In genomic region chr15:101121411-101122289, GRCm38 (mm10) we compare ENCODE assay signal across 25 mouse cellular contexts. TPM values are rescaled to one million over a fixed set of nuclear protein-coding genes. Genes with fewer than 3 reads are reported as not detected.
A peak's percentile ranks its signal among the peaks of the same experiment; 100 is the strongest.
DNase-seq lines count a peak whose midpoint lies in the region; ATAC-seq and TF ChIP-seq lines count a peak whose summit lies in the region.
"Had no signal": no experiment of that assay in that cellular context is flagged by ENCODE, and none has a peak within 500 bp of the region (broad histone marks: within the 10 kb centered on the region; RNA-seq: fewer than 3 reads in every experiment).

No protein-coding gene starts in this region.

- TF ChIP-seq CTCF in gastrocnemius, adult 2 months (IDR thresholded peaks at IDR 0.05), result no peak
- no peak for TF ChIP-seq CTCF in hindbrain, postnatal 0 days (IDR thresholded peaks at IDR 0.05; ENCODE audit: low read depth)
- no peak for TF ChIP-seq CTCF in CH12.LX (conservative IDR thresholded peaks at IDR 0.05 in 1 of 2, IDR thresholded peaks at IDR 0.05 in 1 of 2; ENCODE audit: low read depth in 2 of 2, low read length in 2 of 2)

- no peaks in the 10 kb centered on the region for H3K36me3 ChIP-seq in hindbrain, embryonic 10.5 days
- H3K36me3 ChIP-seq in hindbrain, postnatal 0 days (ENCODE audit: insufficient read depth, low read length), result no peaks in the 10 kb centered on the region
- no peaks in the 10 kb centered on the region for H3K36me3 ChIP-seq in CH12.LX (replicated peaks in 1 of 2; ENCODE audit: control insufficient read depth in 1 of 2, insufficient read depth in 1 of 2, low read length in 1 of 2)
- no peaks in the 10 kb centered on the region for H3K36me3 ChIP-seq in forebrain, embryonic 16.5 days (ENCODE audit: control insufficient read depth, insufficient read depth)
- H3K36me3 ChIP-seq: embryonic facial prominence, embryonic 10.5 days; embryonic facial prominence, embryonic 12.5 days; forebrain, embryonic 15.5 days had no signal

- H3K79me2 ChIP-seq in CH12.LX (replicated peaks; ENCODE audit: control insufficient read depth, extremely low read depth, insufficient read depth, poor library complexity, severe bottlenecking), result no peaks in the 10 kb centered on the region

- no peak for TF ChIP-seq RAD21 in CH12.LX (IDR thresholded peaks at IDR 0.05; ENCODE audit: low read depth, low read length)

- H3K27me3 ChIP-seq in hindbrain, embryonic 10.5 days (ENCODE audit: insufficient read depth, poor library complexity, severe bottlenecking), result peaks cover 14% of the 10 kb centered on the region
- no peaks in the 10 kb centered on the region for H3K27me3 ChIP-seq in hindbrain, postnatal 0 days (ENCODE audit: insufficient read depth, low read length)
- peaks cover 51% of the 10 kb centered on the region for H3K27me3 ChIP-seq in CH12.LX (replicated peaks)
- H3K27me3 ChIP-seq in forebrain, embryonic 16.5 days (replicated peaks; ENCODE audit: control insufficient read depth, insufficient read depth, low read length), result peaks cover 3% of the 10 kb centered on the region; the same call in 1 of the 2 replicates
- H3K27me3 ChIP-seq: forebrain, embryonic 13.5 days; forebrain, embryonic 15.5 days had no signal

- no peak for TF ChIP-seq EP300 in CH12.LX (IDR thresholded peaks at IDR 0.05; ENCODE audit: low read length)

- H3K4me1 ChIP-seq in hindbrain, embryonic 10.5 days (replicated peaks), result peaks cover 25% of the 10 kb centered on the region
- no peaks in the 10 kb centered on the region for H3K4me1 ChIP-seq in hindbrain, postnatal 0 days (ENCODE audit: insufficient read depth, low read length)
- peaks cover 2 to 16% of the 10 kb centered on the region in 2 experiments; a peak in 3 of 4 replicates for H3K4me1 ChIP-seq in CH12.LX (ENCODE audit: control insufficient read depth in 1 of 2, insufficient read depth in 2 of 2)
- H3K4me1 ChIP-seq in forebrain, embryonic 16.5 days (replicated peaks; ENCODE audit: control insufficient read depth, insufficient read depth, low read length), result no peaks in the 10 kb centered on the region
- H3K4me1 ChIP-seq: embryonic facial prominence, embryonic 12.5 days; forebrain, embryonic 13.5 days; forebrain, embryonic 15.5 days had no signal

- intact Hi-C loops in gastrocnemius, adult 2 months (cut with DNase I), result no loop called here

- no peak overlapping the region for H3K4me3 ChIP-seq in gastrocnemius, adult 2 months
- no peak overlapping the region for H3K4me3 ChIP-seq in hindbrain, embryonic 10.5 days
- H3K4me3 ChIP-seq in hindbrain, postnatal 0 days (ENCODE audit: low read length), result no peak overlapping the region
- H3K4me3 ChIP-seq in CH12.LX (replicated peaks in 1 of 3; ENCODE audit: low read depth in 2 of 3, low read length in 2 of 3, poor library complexity in 1 of 3), result no peak overlapping the region
- H3K4me3 ChIP-seq in forebrain, embryonic 16.5 days (replicated peaks; ENCODE audit: low read length), result no peak overlapping the region
- H3K4me3 ChIP-seq: embryonic facial prominence, embryonic 10.5 days; embryonic facial prominence, embryonic 12.5 days; forebrain, embryonic 13.5 days; forebrain, embryonic 15.5 days had no signal

- H3K27ac ChIP-seq in gastrocnemius, adult 2 months, result peak overlapping the region; percentile 89
- 0 out of 2 replicates have a peak overlapping the region, but pooled peaks have one; percentile 23 for H3K27ac ChIP-seq in hindbrain, embryonic 10.5 days
- no peak overlapping the region for H3K27ac ChIP-seq in hindbrain, postnatal 0 days
- H3K27ac ChIP-seq in CH12.LX (ENCODE audit: insufficient read depth, low read depth), result no peak overlapping the region
- no peak overlapping the region for H3K27ac ChIP-seq in forebrain, embryonic 16.5 days (ENCODE audit: low read length)
- H3K27ac ChIP-seq: embryonic facial prominence, embryonic 10.5 days; embryonic facial prominence, embryonic 12.5 days; forebrain, embryonic 13.5 days; forebrain, embryonic 15.5 days had no signal

- no peak for DNase-seq in gastrocnemius, adult 2 months
- DNase-seq in gastrocnemius, postnatal 10 days, result no peak
- no peak for DNase-seq in hindbrain, embryonic 10.5 days (ENCODE audit: low spot score)
- no peak for DNase-seq in hindbrain, postnatal 0 days (ENCODE audit: low spot score)
- DNase-seq in CH12.LX (ENCODE audit: extremely low read depth), result no peak
- DNase-seq: adrenal gland, postnatal 10 days; adrenal gland, postnatal 25 days; B cell, adult 2 months; cerebellum, adult 11-12 months; cerebellum, adult 2 months; cerebellum, adult 9-10 months; cerebellum, postnatal 10 days; cerebellum, postnatal 25 days had no signal

- H3K9me3 ChIP-seq in hindbrain, embryonic 10.5 days, result 0 out of 2 replicates have a peak, but pooled peaks cover 2% of the 10 kb centered on the region
- no peaks in the 10 kb centered on the region for H3K9me3 ChIP-seq in hindbrain, postnatal 0 days (ENCODE audit: low read length)
- H3K9me3 ChIP-seq in CH12.LX (replicated peaks; ENCODE audit: low read length), result peaks cover 12% of the 10 kb centered on the region
- no peaks in the 10 kb centered on the region for H3K9me3 ChIP-seq in forebrain, embryonic 16.5 days (ENCODE audit: control insufficient read depth, low read length)
- H3K9me3 ChIP-seq: embryonic facial prominence, embryonic 10.5 days; embryonic facial prominence, embryonic 12.5 days; forebrain, embryonic 13.5 days; forebrain, embryonic 15.5 days had no signal

- 74% methylated on average over 9 of the region's 9 CpGs for WGBS in hindbrain, embryonic 10.5 days
- 73% methylated on average over 9 of the region's 9 CpGs for WGBS in hindbrain, postnatal 0 days
- WGBS in forebrain, embryonic 16.5 days, result 73% methylated on average over 9 of the region's 9 CpGs

- no peak for TF ChIP-seq POLR2A in CH12.LX (IDR thresholded peaks at IDR 0.05; ENCODE audit: low read depth, low read length)

- no peak overlapping the region for H3K9ac ChIP-seq in hindbrain, postnatal 0 days (replicated peaks; ENCODE audit: low read length)
- H3K9ac ChIP-seq in CH12.LX (ENCODE audit: insufficient read depth, low read depth), result no peak overlapping the region
- no peak overlapping the region for H3K9ac ChIP-seq in forebrain, embryonic 16.5 days (replicated peaks; ENCODE audit: low read depth, low read length)
- H3K9ac ChIP-seq: embryonic facial prominence, embryonic 12.5 days; forebrain, embryonic 13.5 days; forebrain, embryonic 15.5 days had no signal

- dilution Hi-C loops in CH12.LX (cut with MboI; ENCODE audit: extremely low pct_ligation_motif_present, extremely low pct_unique_long_range_greater_than_20kb, low sequenced_read_pairs), result no loop called here

- H3K4me2 ChIP-seq in hindbrain, postnatal 0 days (ENCODE audit: low read depth, low read length), result no peak overlapping the region
- H3K4me2 ChIP-seq in CH12.LX (ENCODE audit: insufficient read depth, low read depth, poor library complexity, severe bottlenecking), result no peak overlapping the region
- no peak overlapping the region for H3K4me2 ChIP-seq in forebrain, embryonic 16.5 days (ENCODE audit: low read length)
- H3K4me2 ChIP-seq: embryonic facial prominence, embryonic 12.5 days; forebrain, embryonic 13.5 days; forebrain, embryonic 15.5 days had no signal

- in situ Hi-C loops in CH12.LX (cut with MboI; ENCODE audit: low pct_ligation_motif_present, low pct_unique_long_range_greater_than_20kb, low sequenced_read_pairs), result no loop called here

- ATAC-seq in hindbrain, postnatal 0 days, result no peak
- ATAC-seq in forebrain, embryonic 16.5 days, result no peak
- ATAC-seq: CD4-positive, CD25-positive, alpha-beta regulatory T cell, adult 4 months; forebrain, embryonic 13.5 days; forebrain, embryonic 15.5 days had no signal

RNA-seq across cellular contexts. Expression of gene Ankrd33, which starts 6.1 kb away (rescaled TPM):
- not detected for total RNA-seq in gastrocnemius, adult 2 months (2021)
- total RNA-seq in gastrocnemius, postnatal 10 days (2021), result not detected
- polyA plus RNA-seq in hindbrain, embryonic 10.5 days (2016; fragmentation: Nextera tagmentation; extraction: Ambion mirVana), result not detected in 2 replicates
- not detected in 2 replicates for total RNA-seq in hindbrain, postnatal 0 days (2014; rRNA removed)
- polyA plus RNA-seq in hindbrain, postnatal 0 days (2015; fragmentation: Nextera tagmentation; extraction: Ambion mirVana), result not detected in 2 replicates
- total RNA-seq in CH12.LX (2012; rRNA removed) (not detected in 2 replicates), CH12.LX (2014; rRNA removed) (not detected in 2 replicates)
- polyA plus RNA-seq in CH12.LX (2012; ENCODE audit: insufficient read length, low read depth), result not detected in 2 replicates
- not detected in 2 replicates for polyA plus RNA-seq in forebrain, embryonic 16.5 days (2015; fragmentation: Nextera tagmentation; extraction: Ambion mirVana)
- total RNA-seq: ES-E14, MEL had no signal
- polyA plus RNA-seq: brain, embryonic 14.5 days; CD4-positive, CD25-positive, alpha-beta regulatory T cell, adult 4 months; cortical plate, adult 2 months; embryonic facial prominence, embryonic 10.5 days; embryonic facial prominence, embryonic 12.5 days; embryonic facial prominence, embryonic 14.5 days; forebrain, embryonic 11.5 days; forebrain, embryonic 13.5 days; forebrain, embryonic 15.5 days had no signal

RNA-seq across cellular contexts. Expression of gene Acvrl1, which starts 6.7 kb away (rescaled TPM):
- 10 to 100 TPM; 10.2 to 14.5 TPM for total RNA-seq in gastrocnemius, adult 2 months (2021)
- total RNA-seq in gastrocnemius, postnatal 10 days (2021), result 10 to 100 TPM; 15.1 to 18.2 TPM
- 8.7 and 10.8 TPM in 2 replicates for polyA plus RNA-seq in hindbrain, embryonic 10.5 days (2016; fragmentation: Nextera tagmentation; extraction: Ambion mirVana)
- 16.8 and 21.6 TPM in 2 replicates for total RNA-seq in hindbrain, postnatal 0 days (2014; rRNA removed)
- polyA plus RNA-seq in hindbrain, postnatal 0 days (2015; fragmentation: Nextera tagmentation; extraction: Ambion mirVana), result 7.0 and 7.3 TPM in 2 replicates
- 2.8 and 5.2 TPM in 2 replicates for total RNA-seq in CH12.LX (2012; rRNA removed)
- 4.0 and 6.3 TPM in 2 replicates for total RNA-seq in CH12.LX (2014; rRNA removed)
- 9.5 and 10.3 TPM in 2 replicates for polyA plus RNA-seq in CH12.LX (2012; ENCODE audit: insufficient read length, low read depth)
- polyA plus RNA-seq in forebrain, embryonic 16.5 days (2015; fragmentation: Nextera tagmentation; extraction: Ambion mirVana), result 8.0 and 8.4 TPM in 2 replicates

RNA-seq across cellular contexts. Expression of gene Fignl2, which starts 43.3 kb away (rescaled TPM):
- total RNA-seq in gastrocnemius, adult 2 months (2021), result under 1 TPM; 0.67 to 0.77 TPM
- 1 to 10 TPM; 1.9 to 3.4 TPM for total RNA-seq in gastrocnemius, postnatal 10 days (2021)
- polyA plus RNA-seq in hindbrain, embryonic 10.5 days (2016; fragmentation: Nextera tagmentation; extraction: Ambion mirVana), result 1.4 TPM in 2 replicates
- total RNA-seq in hindbrain, postnatal 0 days (2014; rRNA removed), result 2.3 and 4.0 TPM in 2 replicates
- 0.10 and 0.11 TPM in 2 replicates for polyA plus RNA-seq in hindbrain, postnatal 0 days (2015; fragmentation: Nextera tagmentation; extraction: Ambion mirVana)
- total RNA-seq in CH12.LX (2012; rRNA removed) (not detected in 2 replicates), CH12.LX (2014; rRNA removed) (not detected in 2 replicates)
- not detected in 2 replicates for polyA plus RNA-seq in CH12.LX (2012; ENCODE audit: insufficient read length, low read depth)
- polyA plus RNA-seq in forebrain, embryonic 16.5 days (2015; fragmentation: Nextera tagmentation; extraction: Ambion mirVana), result 0.05 TPM in 1 of 2 replicates, not detected in the other
- total RNA-seq: MEL had no signal
- polyA plus RNA-seq: CD4-positive, CD25-positive, alpha-beta regulatory T cell, adult 4 months; forebrain, embryonic 13.5 days; forebrain, embryonic 15.5 days had no signal

RNA-seq across cellular contexts. Expression of gene Acvr1b, which starts 52.2 kb away (rescaled TPM):
- total RNA-seq in gastrocnemius, adult 2 months (2021), result 10 to 100 TPM; 26.9 to 30.8 TPM
- total RNA-seq in gastrocnemius, postnatal 10 days (2021), result 10 to 100 TPM; 21.7 to 22.4 TPM
- polyA plus RNA-seq in hindbrain, embryonic 10.5 days (2016; fragmentation: Nextera tagmentation; extraction: Ambion mirVana), result 6.3 and 10.9 TPM in 2 replicates
- 74.5 and 86.2 TPM in 2 replicates for total RNA-seq in hindbrain, postnatal 0 days (2014; rRNA removed)
- polyA plus RNA-seq in hindbrain, postnatal 0 days (2015; fragmentation: Nextera tagmentation; extraction: Ambion mirVana), result 14.0 and 14.6 TPM in 2 replicates
- 3.3 and 4.8 TPM in 2 replicates for total RNA-seq in CH12.LX (2012; rRNA removed)
- 2.6 and 2.9 TPM in 2 replicates for total RNA-seq in CH12.LX (2014; rRNA removed)
- 2.7 TPM in 2 replicates for polyA plus RNA-seq in CH12.LX (2012; ENCODE audit: insufficient read length, low read depth)
- 26.0 and 27.4 TPM in 2 replicates for polyA plus RNA-seq in forebrain, embryonic 16.5 days (2015; fragmentation: Nextera tagmentation; extraction: Ambion mirVana)

Comparison
In these comparisons a context has a peak if more than half of its experiments do, and no peak if none do; other contexts are left out.
1. H3K27ac ChIP-seq: peak in gastrocnemius, adult 2 months (single experiment) and hindbrain, embryonic 10.5 days (single experiment); none in hindbrain, postnatal 0 days (single experiment), CH12.LX (single experiment) and forebrain, embryonic 16.5 days (single experiment).